Mouse (Mus musculus): ENCODE measurements at regions not wholly inside any gene's neighbourhood (a gene's known extent, or its start where the extent isn't known, plus 50 kb on each side); places are given as distances from the start of the nearest gene placed in this dataset.
"Not testable (repeated sequence)": the region's sequence is repeated elsewhere in the genome, so short reads cannot be mapped to it uniquely, and the experiment has no call there.

DNA sequence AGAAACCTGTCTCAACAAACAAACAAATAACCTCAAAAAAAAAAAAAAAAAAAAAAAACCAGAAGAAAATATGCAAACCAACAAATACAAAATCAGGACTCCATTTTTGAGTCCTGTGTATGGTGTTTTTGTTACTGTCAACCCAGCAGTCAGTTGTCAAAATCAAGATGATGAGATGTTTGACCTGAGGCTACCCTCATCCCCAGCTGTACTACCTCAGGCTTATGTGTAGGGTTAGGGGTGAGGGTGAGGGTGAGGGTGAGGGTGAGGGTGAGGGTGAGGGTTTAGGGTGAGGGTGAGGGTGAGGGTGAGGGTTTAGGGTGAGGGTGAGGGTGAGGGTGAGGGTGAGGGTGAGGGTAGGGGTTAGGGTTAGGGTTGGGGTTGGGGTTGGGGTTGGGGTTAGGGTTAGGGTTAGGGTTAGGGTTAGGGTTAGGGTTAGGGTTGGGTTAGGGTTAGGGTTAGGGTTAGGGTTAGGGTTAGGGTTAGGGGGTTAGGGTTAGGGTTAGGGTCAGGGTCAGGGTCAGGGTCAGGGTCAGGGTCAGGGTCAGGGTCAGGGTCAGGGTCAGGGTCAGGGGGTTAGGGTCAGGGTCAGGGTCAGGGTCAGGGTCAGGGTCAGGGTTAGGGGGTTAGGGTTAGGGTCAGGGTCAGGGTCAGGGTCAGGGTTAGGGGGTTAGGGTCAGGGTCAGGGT, 97.0 kb upstream of the Vmn2r87 start:
- DNase-seq = peak; percentile 14

- DNase-seq = not testable (repeated sequence)
These were observed 69.2 kb upstream of the Vmn2r87 start for GRCm38 (mm10) chr10:130566426-130566825.

- no peak for DNase-seq
These were observed 51.4 kb upstream of the Vmn2r87 start for GRCm38 (mm10) chr10:130548570-130548969.
